Mouse (Mus musculus) left cerebral cortex, postnatal 25 days (tissue): ENCODE data around the gene Cntnap4. TPM values are rescaled to one million over a fixed set of nuclear protein-coding genes. Genes with fewer than 3 reads are reported as not detected.

Experiments used
- DNase-seq, 2 experiments: peaks; one replicate each; pipeline ENCODE4 v3.0.0; 2022; ENCODE audit warnings: low spot score in 2 of 2, mixed read lengths in 1 of 2
- intact Hi-C: fragments of 180-260 bp; cut with DNase I; formaldehyde crosslinking; loops from one replicate; pipeline ENCODE4 v1.15.1; 2025
- total RNA-seq, 2 experiments: library from RNA; stranded (reverse); gene quantifications; 2 replicates each; pipeline ENCODE4 v1.2.3; 2021

The Cntnap4 gene
- total RNA-seq = 10 to 100 TPM; 20.1 to 20.8 TPM

GRCm38 (mm10) chr8:112569471-112570141 is at the start of gene Cntnap4:
Cntnap4 (plus strand) TSS chr8:112570043.
- intact Hi-C loops = loop anchor here (5.0 to 10.0 kb wide), 4 partner anchors 335 to 1065 kb away; partner anchors contain the start of gene Mon1b
- peak; percentile 70 to 78 for DNase-seq

DNA sequence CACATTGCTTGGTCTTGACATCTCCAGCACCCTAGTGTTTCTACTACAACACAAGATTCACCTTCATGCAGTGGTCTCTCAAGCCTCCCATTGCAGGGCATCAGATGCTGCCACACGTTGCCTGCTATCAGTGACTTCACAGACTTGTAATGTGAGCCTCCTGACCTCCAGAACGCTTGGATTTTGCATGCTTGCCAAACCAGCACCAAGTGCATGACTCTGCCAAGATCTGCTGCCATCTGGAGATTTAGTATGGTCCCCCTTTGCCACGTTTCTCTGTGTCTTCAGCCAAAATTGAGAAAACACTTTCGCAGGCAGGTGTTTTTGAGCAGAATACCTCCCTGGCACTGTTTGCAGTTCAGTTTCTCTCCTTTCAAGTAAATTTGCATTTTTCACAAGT is 12.5 kb upstream of the Cntnap4 start:
- intact Hi-C loops = no loop called here
- DNase-seq = no peak

DNA sequence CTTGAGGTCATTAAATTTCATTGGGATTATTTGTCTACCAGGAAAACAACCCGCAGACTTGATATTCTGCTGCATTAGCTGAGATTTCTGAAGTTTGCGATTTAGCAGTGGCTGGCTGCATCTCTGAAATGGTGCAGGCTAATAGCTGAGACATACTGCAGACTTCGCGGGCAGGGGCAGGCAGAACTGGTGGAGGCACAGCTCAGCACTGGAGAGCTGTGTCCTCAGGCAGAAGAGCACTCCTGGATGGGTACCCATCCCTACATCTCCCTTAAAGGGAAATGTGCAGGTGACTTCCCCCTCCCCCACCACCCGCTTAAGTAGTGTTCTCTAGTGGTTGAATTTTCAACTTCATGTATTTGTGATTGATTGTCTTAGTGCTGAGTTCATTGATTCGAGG is 698 bp downstream of the Cntnap4 start:
- intact Hi-C loops = loop anchor here (5.0 to 10.0 kb wide), 4 partner anchors 334 to 1064 kb away; partner anchors contain the start of gene Mon1b
- peak; percentile 17 to 31 for DNase-seq

- intact Hi-C loops = loop anchor here (1.0 to 10.0 kb wide), 5 partner anchors 333 to 1063 kb away; partner anchors contain the start of gene Mon1b
- DNase-seq = peak; percentile 59 to 80
These were observed 1.6 kb downstream of the Cntnap4 start for GRCm38 (mm10) chr8:112571337-112571904.

DNA sequence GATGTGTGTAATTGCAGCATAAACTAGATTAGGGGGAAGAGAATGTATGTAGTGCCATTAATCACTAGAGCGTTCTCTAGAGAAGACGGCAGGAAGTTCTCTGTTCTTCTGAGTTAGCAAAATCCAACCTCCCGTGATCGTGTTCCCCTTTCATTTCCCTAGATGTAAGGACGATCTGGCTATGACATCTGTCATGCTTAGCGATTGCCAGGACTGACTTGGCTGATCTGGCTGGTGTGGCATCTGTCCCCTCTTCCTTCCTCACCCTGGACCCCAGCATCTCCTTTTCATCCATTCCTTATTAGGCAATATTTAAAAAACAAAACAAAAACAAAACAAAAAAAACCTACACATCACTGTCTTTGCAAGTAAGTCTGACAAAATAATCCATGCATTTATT is 11.6 kb downstream of the Cntnap4 start:
- intact Hi-C loops = no loop called here

GRCm38 (mm10) chr8:112583440-112583839 is 13.6 kb downstream of the Cntnap4 start:
- DNase-seq = no peak
- intact Hi-C loops = no loop called here

More for the DNA sequence above, 11.6 kb downstream of the Cntnap4 start:
- no peak for DNase-seq

- peak in 1 of 2 experiments; percentile 10 for DNase-seq
- intact Hi-C loops = no loop called here
These were observed 18.7 kb downstream of the Cntnap4 start for GRCm38 (mm10) chr8:112588357-112589051.

DNA sequence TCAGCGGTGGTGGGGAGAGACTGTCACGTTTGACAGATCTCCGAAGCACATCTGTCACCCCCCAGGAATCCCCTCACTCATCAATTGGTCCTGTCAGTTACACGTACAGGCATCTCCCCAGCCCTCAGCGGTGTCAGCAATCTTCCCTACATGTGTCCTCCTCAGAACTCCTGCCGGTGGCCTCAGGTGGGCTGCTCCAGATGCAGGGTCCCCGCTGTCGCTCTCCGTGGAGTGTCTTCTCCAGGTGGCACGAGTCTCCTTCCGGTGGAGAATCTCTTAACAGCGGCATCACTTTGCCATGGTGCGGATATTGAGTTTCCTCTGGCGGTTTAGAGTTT is 19.2 kb downstream of the Cntnap4 start:
- intact Hi-C loops = no loop called here
- no peak for DNase-seq

GRCm38 (mm10) chr8:112596023-112596776 is 26.4 kb downstream of the Cntnap4 start:
- DNase-seq = no peak
- intact Hi-C loops = no loop called here

DNA sequence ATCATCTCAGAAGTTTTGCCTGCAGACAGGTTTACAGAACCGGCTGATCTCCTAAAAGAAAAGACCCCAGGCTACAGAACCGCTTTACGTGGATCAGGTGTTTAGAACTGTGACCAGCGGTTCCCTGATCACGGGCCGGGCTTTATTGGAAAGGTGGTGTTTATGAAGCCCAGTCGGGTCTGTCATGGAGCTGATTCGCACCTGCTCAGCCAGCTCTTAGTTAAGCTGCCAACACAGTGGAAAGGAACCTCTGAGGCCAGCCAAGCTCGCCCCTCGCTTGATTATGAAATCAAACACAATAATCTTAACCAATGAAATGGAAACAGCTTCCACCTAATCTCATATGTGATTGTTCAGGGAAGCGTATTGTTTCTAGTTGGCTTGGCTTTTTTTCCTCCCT is 30.1 kb downstream of the Cntnap4 start:
- intact Hi-C loops = no loop called here
- no peak for DNase-seq

GRCm38 (mm10) chr8:112601150-112601549 is 31.3 kb downstream of the Cntnap4 start:
- intact Hi-C loops = no loop called here
- DNase-seq = no peak

- intact Hi-C loops = no loop called here
- no peak for DNase-seq
These were observed 40.3 kb downstream of the Cntnap4 start for GRCm38 (mm10) chr8:112610121-112610520.

GRCm38 (mm10) chr8:112628791-112629190 is 58.9 kb downstream of the Cntnap4 start:
- intact Hi-C loops = no loop called here
- DNase-seq = peak; percentile 8 to 60

GRCm38 (mm10) chr8:112652657-112653056 is 82.8 kb downstream of the Cntnap4 start:
- intact Hi-C loops = no loop called here
- no peak for DNase-seq

DNA sequence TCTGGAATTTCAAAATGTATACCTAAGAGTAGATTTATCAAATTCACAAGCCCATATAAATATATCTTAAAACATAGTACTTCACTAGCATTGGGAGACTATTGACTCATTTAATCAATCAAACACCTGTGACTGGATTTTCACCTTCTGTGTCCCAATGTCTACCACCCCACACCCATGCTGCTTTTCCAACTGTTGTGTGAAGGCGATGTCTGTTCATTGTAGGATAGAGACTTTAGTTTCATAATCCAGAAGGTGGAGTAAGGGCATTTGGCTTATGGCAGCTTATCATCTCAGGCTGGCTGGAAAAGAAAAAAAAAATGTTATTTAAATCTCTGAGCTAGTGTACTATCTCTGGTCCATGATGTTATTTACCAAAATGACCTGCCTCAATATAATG is 83.4 kb downstream of the Cntnap4 start:
- no peak for DNase-seq

DNA sequence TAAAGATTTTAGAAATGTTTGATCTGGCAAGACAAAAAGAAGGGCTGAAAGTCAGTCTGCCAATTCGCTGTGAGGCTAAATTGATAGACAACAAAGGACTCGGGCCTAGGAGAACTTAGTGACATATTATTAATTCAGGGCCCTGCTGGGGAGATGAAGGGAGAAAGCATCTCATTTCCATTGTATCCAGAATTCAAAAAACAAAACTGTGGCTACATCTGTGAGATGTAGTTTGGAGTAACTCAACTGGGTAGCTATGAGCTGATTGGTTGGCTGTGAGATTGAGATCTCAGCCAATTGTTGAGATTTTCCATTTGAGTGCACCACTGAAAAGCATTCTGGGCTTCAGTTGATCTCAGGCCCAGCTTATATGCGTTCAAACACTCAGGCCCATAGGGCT is 84.2 kb downstream of the Cntnap4 start:
- DNase-seq = no peak
- intact Hi-C loops = no loop called here

More for the DNA sequence above, 83.4 kb downstream of the Cntnap4 start:
- intact Hi-C loops = no loop called here

DNA sequence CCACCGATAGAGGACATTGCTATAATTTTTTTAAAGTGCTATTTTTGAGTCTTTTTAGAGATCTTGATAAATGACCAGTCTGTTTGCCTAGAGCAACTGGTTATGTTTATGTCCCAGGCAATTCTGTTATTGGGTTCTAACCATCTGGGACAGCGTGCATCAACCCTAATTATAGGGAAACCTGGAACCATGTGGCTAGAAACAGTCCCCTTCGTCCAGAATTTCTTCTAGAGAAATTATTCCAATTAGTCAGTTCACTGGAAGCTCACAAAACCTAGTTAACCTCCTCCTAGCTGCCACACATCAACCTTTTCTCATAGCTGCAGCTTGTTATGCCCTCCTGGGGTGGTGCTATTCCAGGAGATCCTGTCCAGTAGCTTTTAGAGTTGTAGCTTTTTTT is 94.2 kb downstream of the Cntnap4 start:
- no peak for DNase-seq
- intact Hi-C loops = no loop called here

- DNase-seq = no peak
- intact Hi-C loops = no loop called here
These were observed 104.8 kb downstream of the Cntnap4 start for GRCm38 (mm10) chr8:112674671-112675070.

- peak in 1 of 2 experiments; percentile 8 for DNase-seq
- intact Hi-C loops = no loop called here
These were observed 111.9 kb downstream of the Cntnap4 start for GRCm38 (mm10) chr8:112681757-112682156.

GRCm38 (mm10) chr8:112695708-112696107 is 125.9 kb downstream of the Cntnap4 start:
- DNase-seq = no peak
- intact Hi-C loops = no loop called here
